Mouse (Mus musculus) forebrain, embryonic 14.5 days (tissue): ENCODE data around the gene Prr14l. TPM values are rescaled to one million over a fixed set of nuclear protein-coding genes. Genes with fewer than 3 reads are reported as not detected.
"Not testable (repeated sequence)": the region's sequence is repeated elsewhere in the genome, so short reads cannot be mapped to it uniquely, and the experiment has no call there.

Experiments used
- ATAC-seq: fragments of 200-750 bp; cut with Nextera tagmentation; 2 replicates; pipeline ENCODE4 v1.8.0; 2017; ENCODE audit warnings: mild to moderate bottlenecking, moderate library complexity
- DNase-seq: peaks from one replicate; pipeline ENCODE4 v3.0.0-alpha.2; 2015; ENCODE audit warnings: low spot score
- H3K27ac ChIP-seq: fragments of 300-500 bp; sonication (generic); 2 replicates; pipeline ENCODE4 v1.5.1; 2014; ENCODE audit warnings: low read depth, mild to moderate bottlenecking, control low read depth, low read length, moderate library complexity
- H3K27me3 ChIP-seq: fragments of 300-500 bp; sonication (generic); replicated peaks from 2 replicates; pipeline ENCODE4 v1.6.1; 2014; ENCODE audit warnings: low read length, control low read depth, mixed read lengths; ENCODE audit not compliant: control insufficient read depth, insufficient read depth
- H3K36me3 ChIP-seq: fragments of 300-500 bp; sonication (generic); 2 replicates; pipeline ENCODE4 v1.6.1; 2014; ENCODE audit warnings: low read length, control low read depth; ENCODE audit not compliant: control insufficient read depth, insufficient read depth
- H3K4me1 ChIP-seq: fragments of 300-500 bp; sonication (generic); 2 replicates; pipeline ENCODE4 v1.6.1; 2014; ENCODE audit warnings: antibody characterized with exemption, low read length, control low read depth; ENCODE audit not compliant: control insufficient read depth, insufficient read depth
- H3K4me2 ChIP-seq: fragments of 300-500 bp; sonication (generic); 2 replicates; pipeline ENCODE4 v1.6.1; 2014; ENCODE audit warnings: mild to moderate bottlenecking, control low read depth, low read length
- H3K4me3 ChIP-seq: fragments of 300-500 bp; sonication (generic); 2 replicates; pipeline ENCODE4 v1.5.1; 2014; ENCODE audit warnings: low read depth, low read length, control low read depth
- H3K9ac ChIP-seq: fragments of 300-500 bp; sonication (generic); 2 replicates; pipeline ENCODE4 v1.6.1; 2014; ENCODE audit warnings: mild to moderate bottlenecking, low read length, control low read depth, moderate library complexity
- H3K9me3 ChIP-seq: fragments of 300-500 bp; sonication (generic); replicated peaks from 2 replicates; pipeline ENCODE4 v1.6.1; 2016; ENCODE audit warnings: low read length, control low read depth, mixed read lengths; ENCODE audit not compliant: control insufficient read depth
- WGBS: fragments of 180-500 bp; shearing (Covaris S2); extraction: QIAGEN DNeasy Blood & Tissue Kit; methylation state at CpG from one replicate; pipeline ENCODE4 v1.1.7; 2014; 5-methylcytosine and 5-hydroxymethylcytosine counted together
- polyA plus RNA-seq: library from polyadenylated mRNA; unstranded; fragments of >200 nt; fragmentation: Nextera tagmentation; extraction: Ambion mirVana; gene quantifications from 2 replicates; pipeline ENCODE4 v1.2.1, GENCODE M21; 2014

The Prr14l gene
- polyA plus RNA-seq, 1 experiment from 2014 or later, result 11.3 TPM

DNA sequence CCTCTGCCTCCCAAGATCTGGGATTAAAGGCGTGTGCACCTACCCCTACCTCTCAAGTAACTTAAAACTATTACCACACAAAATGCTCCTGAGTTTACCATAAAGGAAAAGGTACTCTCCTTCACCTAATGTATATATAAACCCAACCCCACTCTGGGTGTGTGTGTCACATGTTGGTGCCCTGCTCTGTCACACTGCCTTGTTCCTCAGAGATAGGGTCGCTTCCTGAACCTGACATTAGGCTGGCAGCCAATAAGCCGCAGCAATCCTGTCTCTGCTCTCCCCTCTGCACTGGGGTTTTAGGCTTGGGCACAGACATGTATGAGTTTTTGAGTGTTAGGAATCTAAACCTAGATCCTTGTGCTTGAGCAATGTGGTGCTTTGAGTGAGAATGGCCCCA is 75.9 kb downstream of the Prr14l start:
- ATAC-seq (no peak), DNase-seq (no peak)
- H3K4me2 ChIP-seq, result no peak overlapping the region
- H3K4me3 ChIP-seq, result no peak overlapping the region
- H3K9me3 ChIP-seq, result no peaks in the 10 kb centered on the region
- H3K27ac ChIP-seq, result no peak overlapping the region
- H3K27me3 ChIP-seq, result no peaks in the 10 kb centered on the region
- WGBS, result 92% methylated on average over 3 of the region's 3 CpGs
- peaks cover 20% of the 10 kb centered on the region for H3K36me3 ChIP-seq
- no peak overlapping the region for H3K9ac ChIP-seq
- no peaks in the 10 kb centered on the region for H3K4me1 ChIP-seq

DNA sequence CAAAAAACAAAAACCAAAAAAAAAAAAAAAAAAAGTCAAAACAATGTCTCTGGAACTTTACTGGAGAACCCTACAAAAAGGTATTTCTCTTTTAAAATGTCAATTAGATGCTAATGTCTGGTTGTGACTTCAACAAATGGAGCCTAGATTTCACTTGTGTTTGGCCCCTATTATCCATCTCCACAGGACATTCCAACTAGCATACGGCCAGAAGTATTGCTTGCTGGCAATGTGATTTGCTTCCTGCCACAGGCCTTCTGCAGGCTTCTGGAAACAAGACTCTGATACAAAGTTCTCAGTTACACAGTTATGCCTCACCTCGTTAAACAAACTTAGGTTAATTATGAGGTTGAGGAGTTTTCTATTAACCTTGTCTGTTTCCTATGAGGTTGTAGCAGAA is 81.7 kb downstream of the Prr14l start:
- Histone ChIP-seq H3K36me3 (peaks cover 28% of the 10 kb centered on the region), H3K27ac (no peak overlapping the region), H3K4me2 (no peak overlapping the region), H3K9ac (no peak overlapping the region), H3K4me3 (no peak overlapping the region), H3K9me3 (no peaks in the 10 kb centered on the region), H3K27me3 (no peaks in the 10 kb centered on the region), H3K4me1 (no peaks in the 10 kb centered on the region)
- 43% methylated on average over 2 of the region's 2 CpGs for WGBS
- DNase-seq (no peak), ATAC-seq (no peak)

DNA sequence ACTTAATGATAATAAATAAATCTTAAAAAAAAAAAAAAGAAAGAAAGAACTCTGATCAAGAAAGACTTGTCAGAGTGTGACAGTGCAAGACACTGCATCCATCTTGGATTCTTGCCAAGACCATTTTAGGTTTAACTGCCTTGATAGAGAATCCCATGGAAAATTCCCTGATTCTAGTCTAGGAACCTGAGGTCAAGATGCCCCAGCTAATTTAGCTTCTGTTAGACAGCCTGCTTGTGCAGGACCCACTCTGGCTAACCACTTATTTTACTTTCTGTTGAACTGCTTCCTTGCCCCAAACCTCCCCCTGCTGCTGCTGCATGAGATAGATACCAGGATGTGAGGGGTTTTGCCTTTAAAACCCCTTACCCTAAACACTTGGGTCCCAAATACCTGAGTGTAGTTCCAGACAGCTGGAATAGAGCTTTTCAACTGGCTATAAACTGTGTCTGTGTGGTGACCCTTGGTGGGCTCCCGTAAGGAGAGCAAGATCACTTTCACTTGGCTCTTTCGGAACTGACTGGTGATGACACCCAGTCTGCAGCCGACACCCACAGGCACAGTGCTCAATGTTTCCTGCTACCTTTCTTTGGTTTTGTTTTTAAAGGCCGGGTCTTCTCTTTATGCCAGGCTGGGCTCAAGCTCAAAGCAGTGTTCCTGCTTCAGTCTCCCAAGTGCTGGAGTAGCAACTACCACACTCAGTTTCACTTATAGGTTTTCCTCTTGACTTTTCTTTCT is 86.3 kb downstream of the Prr14l start:
- Histone ChIP-seq H3K9me3 (no peaks in the 10 kb centered on the region), H3K9ac (no peak overlapping the region), H3K36me3 (peaks cover 32% of the 10 kb centered on the region), H3K4me2 (no peak overlapping the region), H3K27ac (no peak overlapping the region), H3K4me1 (no peaks in the 10 kb centered on the region), H3K4me3 (no peak overlapping the region), H3K27me3 (no peaks in the 10 kb centered on the region)
- WGBS, result 92% methylated on average over 4 of the region's 4 CpGs
- DNase-seq, result no peak
- ATAC-seq, result no peak

DNA sequence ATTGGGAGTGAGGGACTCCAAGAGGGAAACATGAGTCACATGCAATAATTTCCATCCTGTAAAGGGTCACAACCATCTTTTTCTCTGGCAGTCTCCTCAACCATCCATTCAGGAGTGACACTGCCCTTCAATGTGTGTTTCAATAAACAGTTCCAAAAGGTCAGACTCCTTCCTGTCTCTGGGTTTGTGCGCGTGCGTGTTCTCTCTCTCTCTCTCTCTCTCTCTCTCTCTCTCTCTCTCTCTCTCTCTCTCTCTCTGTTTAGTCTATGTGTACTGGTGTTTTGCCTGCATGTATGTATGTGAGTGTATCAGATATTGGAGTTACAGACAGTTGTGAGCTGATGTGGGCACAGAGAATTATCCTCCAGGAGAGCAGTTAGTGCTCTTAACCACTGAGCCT is 87.1 kb downstream of the Prr14l start:
- no peak overlapping the region for H3K4me2 ChIP-seq
- no peaks in the 10 kb centered on the region for H3K9me3 ChIP-seq
- 98% methylated on average over 3 of the region's 3 CpGs for WGBS
- no peak overlapping the region for H3K27ac ChIP-seq
- H3K4me3 ChIP-seq, result no peak overlapping the region
- no peak overlapping the region for H3K9ac ChIP-seq
- ATAC-seq, result no peak
- DNase-seq, result no peak
- peaks cover 32% of the 10 kb centered on the region for H3K36me3 ChIP-seq
- no peaks in the 10 kb centered on the region for H3K27me3 ChIP-seq
- H3K4me1 ChIP-seq, result no peaks in the 10 kb centered on the region

- ATAC-seq (no peak), DNase-seq (no peak)
- Histone ChIP-seq H3K4me2 (no peak overlapping the region), H3K27ac (no peak overlapping the region), H3K9ac (no peak overlapping the region), H3K9me3 (no peaks in the 10 kb centered on the region), H3K36me3 (peaks cover 31% of the 10 kb centered on the region), H3K4me3 (no peak overlapping the region), H3K4me1 (no peaks in the 10 kb centered on the region), H3K27me3 (no peaks in the 10 kb centered on the region)
- WGBS, result 89% methylated on average over 5 of the region's 5 CpGs
These were observed 92.4 kb downstream of the Prr14l start for GRCm38 (mm10) chr5:32761566-32762140.

DNA sequence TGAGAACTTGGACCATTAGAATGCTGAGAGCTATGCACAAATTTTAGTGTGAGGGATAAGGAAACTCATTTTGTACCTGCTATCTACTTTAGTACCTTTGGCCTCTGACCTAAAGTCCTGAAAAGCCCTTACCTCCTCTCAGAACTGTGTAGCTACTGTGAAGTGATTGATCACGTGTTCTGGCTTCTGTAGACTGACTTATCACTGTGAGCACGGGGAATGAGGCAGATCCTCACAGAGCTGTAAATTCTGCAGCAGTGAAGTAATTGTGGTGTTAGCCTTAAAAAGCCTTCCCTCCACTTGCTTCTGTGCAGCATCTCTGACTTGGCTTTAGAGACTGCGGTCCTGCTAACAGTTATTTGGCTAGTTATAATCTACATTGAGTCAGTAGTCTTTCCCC is 93.3 kb downstream of the Prr14l start:
- Histone ChIP-seq H3K4me1 (no peaks in the 10 kb centered on the region), H3K27me3 (no peaks in the 10 kb centered on the region), H3K27ac (no peak overlapping the region), H3K9ac (no peak overlapping the region), H3K4me2 (no peak overlapping the region), H3K9me3 (no peaks in the 10 kb centered on the region), H3K36me3 (peaks cover 31% of the 10 kb centered on the region), H3K4me3 (no peak overlapping the region)
- DNase-seq, result no peak
- 91% methylated on average over 3 of the region's 3 CpGs for WGBS
- ATAC-seq, result no peak

DNA sequence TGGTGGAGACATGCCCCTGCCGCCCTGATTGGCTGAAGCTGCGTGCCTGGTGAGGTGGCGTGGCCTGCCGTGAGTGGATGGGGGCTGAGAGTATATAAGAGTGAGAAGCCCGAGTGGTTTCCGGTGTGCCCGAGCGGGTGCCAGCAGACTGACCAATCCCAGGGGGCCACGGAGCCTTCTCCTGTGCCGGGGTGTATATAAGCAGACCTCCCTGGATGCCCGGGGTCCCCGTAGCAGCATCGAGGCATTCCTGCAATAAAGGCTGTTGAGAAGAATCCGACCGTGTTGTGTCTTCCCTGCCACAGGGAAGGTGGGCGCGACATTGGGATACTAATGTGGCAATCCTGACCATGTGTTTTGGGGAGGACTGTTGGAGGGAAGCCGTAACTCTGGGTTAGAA is 93.7 kb downstream of the Prr14l start:
- not testable (repeated sequence) for H3K9me3 ChIP-seq, H3K27ac ChIP-seq, H3K4me2 ChIP-seq, DNase-seq, H3K27me3 ChIP-seq, H3K9ac ChIP-seq, ATAC-seq, H3K4me3 ChIP-seq, H3K4me1 ChIP-seq
- H3K36me3 ChIP-seq, result peaks cover 31% of the 10 kb centered on the region
- 96% methylated on average over 18 of the region's 18 CpGs for WGBS

- WGBS, result 82% methylated on average over 2 of the region's 2 CpGs
- H3K9me3 ChIP-seq, result no peaks in the 10 kb centered on the region
- no peaks in the 10 kb centered on the region for H3K4me1 ChIP-seq
- DNase-seq (no peak), ATAC-seq (no peak)
- no peak overlapping the region for H3K27ac ChIP-seq
- no peaks in the 10 kb centered on the region for H3K27me3 ChIP-seq
- peaks cover 30% of the 10 kb centered on the region for H3K36me3 ChIP-seq
- H3K4me3 ChIP-seq, result no peak overlapping the region
- no peak overlapping the region for H3K9ac ChIP-seq
- no peak overlapping the region for H3K4me2 ChIP-seq
These were observed 94.4 kb downstream of the Prr14l start for GRCm38 (mm10) chr5:32759662-32760061.

DNA sequence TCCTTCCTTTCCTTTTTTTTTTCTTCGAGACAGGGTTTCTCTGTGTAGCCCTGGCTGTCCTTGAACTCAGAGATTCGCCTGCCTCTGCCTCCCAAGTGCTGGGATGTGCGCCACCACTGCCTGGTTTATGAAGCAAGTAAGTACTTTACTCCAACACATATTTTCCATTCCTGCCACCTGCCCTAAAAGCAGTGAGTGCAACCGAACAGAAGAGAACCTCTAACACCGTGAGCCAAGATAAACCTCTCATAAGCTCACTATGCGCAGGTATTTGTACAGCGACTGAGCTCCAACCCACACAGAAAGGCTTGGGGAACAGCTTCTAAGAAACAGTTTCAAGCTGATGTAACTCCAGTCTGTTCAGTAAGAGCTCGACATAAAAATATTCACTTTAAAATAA is 97.9 kb downstream of the Prr14l start:
- DNase-seq (no peak), ATAC-seq (no peak)
- Histone ChIP-seq H3K4me1 (no peaks in the 10 kb centered on the region), H3K9ac (no peak overlapping the region), H3K4me3 (no peak overlapping the region), H3K27ac (no peak overlapping the region), H3K4me2 (no peak overlapping the region), H3K27me3 (no peaks in the 10 kb centered on the region), H3K9me3 (no peaks in the 10 kb centered on the region), H3K36me3 (peaks cover 6% of the 10 kb centered on the region; the same call in 1 of the 2 replicates)
- 93% methylated on average over 8 of the region's 8 CpGs for WGBS
